Mouse (Mus musculus) kidney, adult 2 months (tissue): ENCODE results near the gene Camsap2.

Experiments
- CTCF ChIP-seq: fragments of 200-500 bp; conservative IDR thresholded peaks from 2 replicates; pipeline ENCODE4 v1.5.1; 2011; ENCODE audit warnings: low read depth, mild to moderate bottlenecking, control low read depth, low read length, moderate library complexity, mixed read lengths; ENCODE audit not compliant: insufficient read depth, insufficient read length
- POLR2A ChIP-seq: fragments of 200-500 bp; IDR thresholded peaks from one replicate; pipeline ENCODE4 v1.6.1; 2011; ENCODE audit warnings: low read depth, low read length, control low read depth

GRCm38 (mm10) chr1:136229040-136229373 lies 116.9 kb downstream of the Camsap2 start:
- TF ChIP-seq CTCF (no peak), POLR2A (no peak)
